Mouse (Mus musculus): ENCODE results near the gene Aldh3b2. TPM values are rescaled to one million over a fixed set of nuclear protein-coding genes. Genes with fewer than 3 reads are reported as not detected.

Aldh3b2 gene
- polyA plus RNA-seq, 1 experiment from 2014 or later = 0.45 TPM

DNA sequence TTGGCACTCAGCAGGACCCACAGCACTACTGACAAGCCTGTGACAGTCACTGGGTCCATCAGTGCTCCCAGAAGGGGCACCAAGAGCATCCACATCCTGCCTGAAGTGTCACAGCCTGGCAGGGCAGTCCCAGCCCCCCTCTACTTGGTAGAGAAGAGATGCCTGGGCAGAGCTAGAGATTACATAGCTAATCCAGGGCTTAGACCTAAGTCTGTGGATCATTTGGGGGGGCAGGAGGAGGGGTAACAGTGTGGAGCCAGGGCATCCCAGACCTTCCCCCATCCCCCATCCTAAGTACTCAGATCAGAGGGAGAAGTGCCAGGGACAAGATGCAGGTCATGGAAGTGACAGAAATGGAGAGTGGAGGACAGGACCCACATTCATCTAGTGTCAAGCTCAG, 42.7 kb downstream of the Aldh3b2 start:
- Histone ChIP-seq H3K27me3 (no peaks in the 10 kb centered on the region), H3K9me3 (replicated peaks) (no peaks in the 10 kb centered on the region), H3K27ac (peak overlapping the region; percentile 80), H3K4me1 (replicated peaks) (peaks cover 63% of the 10 kb centered on the region), H3K36me3 (peaks cover 12% of the 10 kb centered on the region), H3K4me3 (replicated peaks) (no peak overlapping the region), H3K4me2 (no peak overlapping the region), H3K9ac (peak overlapping the region; percentile 53; the same call in 1 of the 2 replicates)
- ATAC-seq (ENCODE audit: low read depth) (no peak), DNase-seq (no peak)

DNA sequence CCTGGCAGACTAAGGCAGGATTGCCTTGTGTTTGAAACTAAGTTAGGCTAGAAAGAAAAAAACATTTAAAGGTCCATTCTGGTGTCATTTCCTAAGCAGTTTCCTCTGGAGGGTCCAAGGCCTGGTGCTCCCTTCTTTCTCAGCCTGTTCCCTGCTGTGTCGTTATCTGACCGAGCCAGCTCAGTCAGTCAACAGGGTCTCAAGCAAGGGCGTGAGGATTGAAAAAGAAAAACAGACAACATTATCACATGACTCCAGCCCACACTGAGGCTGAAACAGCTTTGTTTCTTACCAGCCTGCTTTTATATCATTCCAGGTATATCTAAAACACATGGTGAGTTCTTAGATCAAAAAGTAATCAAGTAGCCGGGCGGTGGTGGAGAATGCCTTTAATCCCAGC, 43.5 kb downstream of the Aldh3b2 start:
- WGBS (ENCODE audit: insufficient replicate concordance) = 18% methylated on average over 5 of the region's 5 CpGs
- DNase-seq = peak; percentile 51
- H3K9ac ChIP-seq = peak overlapping the region; percentile 53
- no peaks in the 10 kb centered on the region for H3K27me3 ChIP-seq
- no peaks in the 10 kb centered on the region for H3K9me3 ChIP-seq (replicated peaks)
- ATAC-seq (ENCODE audit: low read depth) = peak; percentile 26
- H3K4me3 ChIP-seq (replicated peaks) = no peak overlapping the region
- peaks cover 3% of the 10 kb centered on the region for H3K36me3 ChIP-seq
- H3K27ac ChIP-seq = peak overlapping the region; percentile 80
- H3K4me2 ChIP-seq = peak overlapping the region; percentile 6; the same call in 1 of the 2 replicates
- H3K4me1 ChIP-seq (replicated peaks) = peaks cover 65% of the 10 kb centered on the region

DNA sequence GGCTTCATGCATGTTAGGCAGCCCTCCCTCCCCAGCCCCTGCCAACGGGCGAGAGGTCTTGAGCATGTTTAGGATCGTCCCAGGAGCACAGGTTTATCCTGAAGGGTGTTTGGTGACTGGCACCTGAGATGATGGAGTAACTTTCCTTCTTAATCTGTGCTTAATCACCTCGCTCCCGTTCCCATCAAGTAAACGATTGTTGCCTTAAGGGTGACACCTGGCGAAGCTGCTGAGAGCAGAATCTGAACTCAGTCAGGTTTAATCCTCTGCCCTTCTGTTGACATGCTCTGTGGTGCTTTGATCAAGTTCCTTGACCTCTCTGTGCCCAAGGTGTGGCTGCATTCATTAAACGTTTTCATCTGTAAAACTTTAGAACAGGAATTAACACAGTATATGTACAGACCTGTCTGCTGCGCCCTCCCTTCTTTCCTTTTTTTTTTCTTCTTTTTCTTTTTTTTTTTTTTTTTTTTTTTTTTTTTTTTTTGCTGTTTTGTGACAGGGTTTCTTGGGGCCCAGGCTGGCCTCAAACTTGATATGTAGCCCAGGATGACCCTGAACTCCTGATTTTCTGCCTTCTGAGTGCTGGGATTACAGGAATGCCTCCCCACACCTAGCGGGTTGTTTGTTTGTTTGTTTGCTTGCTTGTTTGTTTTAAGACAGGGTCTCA, 45.9 kb downstream of the Aldh3b2 start:
- DNase-seq (no peak), ATAC-seq (ENCODE audit: low read depth) (no peak)
- WGBS (ENCODE audit: insufficient replicate concordance) = 63% methylated on average over 10 of the region's 10 CpGs
- Histone ChIP-seq H3K9me3 (replicated peaks) (no peaks in the 10 kb centered on the region), H3K4me2 (no peak overlapping the region), H3K36me3 (no peaks in the 10 kb centered on the region), H3K9ac (no peak overlapping the region), H3K4me1 (replicated peaks) (peaks cover 50% of the 10 kb centered on the region), H3K4me3 (replicated peaks) (no peak overlapping the region), H3K27ac (no peak overlapping the region), H3K27me3 (no peaks in the 10 kb centered on the region)

DNA sequence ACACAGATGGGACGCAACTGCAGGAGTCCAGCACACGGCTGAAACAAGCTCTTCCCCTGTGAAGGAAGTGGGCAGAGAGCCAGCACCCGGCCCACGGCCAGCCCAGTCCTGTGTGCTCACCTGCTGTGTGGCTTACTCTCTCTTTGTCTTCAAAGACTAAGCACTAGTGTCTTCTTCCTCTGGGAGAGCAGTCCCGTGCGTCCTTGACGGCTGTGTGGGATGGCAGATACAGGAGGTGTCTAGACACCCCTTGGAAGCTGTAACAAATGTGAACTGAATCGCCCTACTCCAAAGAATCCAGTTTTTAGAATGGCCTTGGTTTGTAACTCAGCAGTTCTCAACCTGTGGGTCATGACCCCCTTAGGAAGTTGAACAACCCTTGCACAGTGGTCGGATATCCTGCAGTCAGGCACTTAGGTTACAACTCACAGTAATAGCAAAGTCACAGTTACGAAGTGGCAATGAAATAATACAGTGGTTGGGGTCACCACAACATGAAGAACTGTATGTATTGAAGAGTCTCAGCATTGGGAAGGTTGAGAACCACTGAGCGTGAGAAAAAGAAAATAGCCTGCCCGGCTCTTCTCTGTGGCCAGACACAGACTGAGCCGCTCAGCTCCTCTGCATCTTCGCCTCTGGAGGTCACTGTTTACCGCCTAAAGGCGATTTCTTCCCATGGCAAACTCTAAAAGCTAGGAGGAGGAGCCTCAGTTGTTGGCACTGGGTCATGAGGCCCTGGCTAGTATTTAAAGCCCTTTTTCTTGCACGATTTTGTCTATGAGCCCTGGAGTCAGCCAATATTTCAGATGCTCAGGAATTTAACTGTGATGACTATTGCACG, 46.8 kb downstream of the Aldh3b2 start:
- H3K4me3 ChIP-seq (replicated peaks) = no peak overlapping the region
- peaks cover 41% of the 10 kb centered on the region for H3K4me1 ChIP-seq (replicated peaks)
- 34% methylated on average over 18 of the region's 18 CpGs for WGBS (ENCODE audit: insufficient replicate concordance)
- DNase-seq (peak; percentile 61), ATAC-seq (ENCODE audit: low read depth) (peak; percentile 71)
- H3K9ac ChIP-seq = peak overlapping the region; percentile 7; the same call in 1 of the 2 replicates
- H3K36me3 ChIP-seq = no peaks in the 10 kb centered on the region
- H3K4me2 ChIP-seq = no peak overlapping the region; the same call in 1 of the 2 replicates
- peak overlapping the region; percentile 37 for H3K27ac ChIP-seq
- no peaks in the 10 kb centered on the region for H3K9me3 ChIP-seq (replicated peaks)
- H3K27me3 ChIP-seq = no peaks in the 10 kb centered on the region

DNA sequence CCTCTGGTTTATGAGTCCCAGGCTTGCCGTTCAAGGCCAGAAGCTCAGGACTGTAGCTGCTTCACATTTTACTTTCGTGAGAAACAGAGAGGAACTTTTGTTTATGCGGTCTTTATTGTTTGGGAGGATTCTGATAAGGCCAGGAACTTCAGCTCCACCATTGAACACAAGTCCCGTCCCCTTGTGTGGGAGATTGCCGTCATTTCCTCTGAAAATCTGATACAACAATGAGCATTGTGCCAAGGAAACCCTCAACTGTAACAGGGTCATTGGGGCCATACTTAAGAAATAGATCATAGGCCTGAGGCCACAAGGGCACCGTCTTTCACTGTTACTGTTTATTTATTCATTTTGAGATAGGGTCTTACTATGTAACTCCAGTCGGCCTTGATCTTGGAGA, 51.1 kb downstream of the Aldh3b2 start:
- H3K9ac ChIP-seq = no peak overlapping the region
- H3K9me3 ChIP-seq (replicated peaks) = peaks cover 14% of the 10 kb centered on the region
- H3K36me3 ChIP-seq = no peaks in the 10 kb centered on the region
- no peak for DNase-seq
- WGBS (ENCODE audit: insufficient replicate concordance) = 52% methylated on average over 7 of the region's 7 CpGs
- ATAC-seq (ENCODE audit: low read depth) = no peak
- H3K27ac ChIP-seq = no peak overlapping the region
- no peaks in the 10 kb centered on the region for H3K27me3 ChIP-seq
- H3K4me2 ChIP-seq = no peak overlapping the region
- no peak overlapping the region for H3K4me3 ChIP-seq (replicated peaks)
- peaks cover 16% of the 10 kb centered on the region for H3K4me1 ChIP-seq (replicated peaks)

DNA sequence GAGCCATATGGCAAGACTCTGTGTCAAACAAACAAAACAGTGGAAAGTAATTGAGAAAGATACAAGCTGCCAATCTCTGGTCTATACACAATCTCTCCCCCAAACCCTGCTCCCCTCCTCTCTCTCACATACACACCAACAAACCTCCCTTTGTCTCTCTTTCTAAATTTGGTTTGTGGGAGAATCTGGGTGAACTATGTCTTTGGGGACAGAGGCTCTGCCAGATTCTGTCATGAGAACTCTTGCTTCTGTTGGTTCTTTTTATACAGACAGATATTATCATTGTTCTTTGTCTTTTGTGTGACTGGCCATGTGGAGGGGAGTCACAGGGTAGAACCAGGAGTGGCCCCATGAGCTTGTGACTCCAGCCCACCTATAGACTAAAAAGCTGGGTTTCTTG, 55.4 kb downstream of the Aldh3b2 start:
- no peak overlapping the region for H3K9ac ChIP-seq
- ATAC-seq (ENCODE audit: low read depth) (no peak), DNase-seq (no peak)
- H3K27ac ChIP-seq = no peak overlapping the region
- H3K27me3 ChIP-seq = no peaks in the 10 kb centered on the region
- no peaks in the 10 kb centered on the region for H3K36me3 ChIP-seq
- no peak overlapping the region for H3K4me3 ChIP-seq (replicated peaks)
- H3K4me2 ChIP-seq = no peak overlapping the region
- peaks cover 14% of the 10 kb centered on the region for H3K9me3 ChIP-seq (replicated peaks)
- peaks cover 7% of the 10 kb centered on the region; the same call in 1 of the 2 replicates for H3K4me1 ChIP-seq (replicated peaks)

Other genes with a start within 250 kb of the Aldh3b2 start
- 6.5 and 8.9 TPM in 2 replicates for gene Kmt5b, start 204.9 kb upstream of the Aldh3b2 start, polyA plus RNA-seq (2015; fragmentation: Nextera tagmentation; extraction: Ambion mirVana)
- gene Chka, start 120.6 kb upstream of the Aldh3b2 start, polyA plus RNA-seq (2015; fragmentation: Nextera tagmentation; extraction: Ambion mirVana) = 15.8 and 18.6 TPM in 2 replicates
- 18.0 and 18.8 TPM in 2 replicates for gene Tcirg1, start 65.2 kb upstream of the Aldh3b2 start, polyA plus RNA-seq (2015; fragmentation: Nextera tagmentation; extraction: Ambion mirVana)
- 189 and 217 TPM in 2 replicates for gene Ndufs8, start 59.6 kb upstream of the Aldh3b2 start, polyA plus RNA-seq (2015; fragmentation: Nextera tagmentation; extraction: Ambion mirVana)
- gene Aldh3b1, start 42.5 kb upstream of the Aldh3b2 start, polyA plus RNA-seq (2015; fragmentation: Nextera tagmentation; extraction: Ambion mirVana) = 3.3 and 3.7 TPM in 2 replicates
- 17.6 and 18.3 TPM in 2 replicates for gene Unc93b1, start 37.1 kb upstream of the Aldh3b2 start, polyA plus RNA-seq (2015; fragmentation: Nextera tagmentation; extraction: Ambion mirVana)
- not detected in 2 replicates for gene Aldh3b3, start 13.7 kb upstream of the Aldh3b2 start, polyA plus RNA-seq (2015; fragmentation: Nextera tagmentation; extraction: Ambion mirVana)
- gene Acy3, start 14.2 kb downstream of the Aldh3b2 start, polyA plus RNA-seq (2015; fragmentation: Nextera tagmentation; extraction: Ambion mirVana) = 9.5 and 10.2 TPM in 2 replicates
- 0.47 and 0.54 TPM in 2 replicates for gene Tbx10, start 20.4 kb downstream of the Aldh3b2 start, polyA plus RNA-seq (2015; fragmentation: Nextera tagmentation; extraction: Ambion mirVana)
- gene Nudt8, start 28.3 kb downstream of the Aldh3b2 start, polyA plus RNA-seq (2015; fragmentation: Nextera tagmentation; extraction: Ambion mirVana) = 13.8 and 15.9 TPM in 2 replicates
- gene Gm49405, start 28.3 kb downstream of the Aldh3b2 start, polyA plus RNA-seq (2015; fragmentation: Nextera tagmentation; extraction: Ambion mirVana) = 0.55 and 0.59 TPM in 2 replicates
- gene Doc2g, start 31.0 kb downstream of the Aldh3b2 start, polyA plus RNA-seq (2015; fragmentation: Nextera tagmentation; extraction: Ambion mirVana) = 0.80 and 0.82 TPM in 2 replicates
- 171 and 174 TPM in 2 replicates for gene Ndufv1, start 40.5 kb downstream of the Aldh3b2 start, polyA plus RNA-seq (2015; fragmentation: Nextera tagmentation; extraction: Ambion mirVana)
- gene Gstp1, start 65.7 kb downstream of the Aldh3b2 start, polyA plus RNA-seq (2015; fragmentation: Nextera tagmentation; extraction: Ambion mirVana) = 629 and 652 TPM in 2 replicates
- gene Gstp2, start 73.7 kb downstream of the Aldh3b2 start, polyA plus RNA-seq (2015; fragmentation: Nextera tagmentation; extraction: Ambion mirVana) = 7.7 and 11.2 TPM in 2 replicates
- gene Gstp3, start 87.2 kb downstream of the Aldh3b2 start, polyA plus RNA-seq (2015; fragmentation: Nextera tagmentation; extraction: Ambion mirVana) = 28.0 and 28.3 TPM in 2 replicates
- 0.43 and 0.67 TPM in 2 replicates for gene Cabp2, start 109.2 kb downstream of the Aldh3b2 start, polyA plus RNA-seq (2015; fragmentation: Nextera tagmentation; extraction: Ambion mirVana)
- 94.3 and 94.7 TPM in 2 replicates for gene Cdk2ap2, start 124.9 kb downstream of the Aldh3b2 start, polyA plus RNA-seq (2015; fragmentation: Nextera tagmentation; extraction: Ambion mirVana)
- gene Pitpnm1, start 127.7 kb downstream of the Aldh3b2 start, polyA plus RNA-seq (2015; fragmentation: Nextera tagmentation; extraction: Ambion mirVana) = 2.8 and 3.1 TPM in 2 replicates
- 37.7 and 38.9 TPM in 2 replicates for gene Aip, start 153.5 kb downstream of the Aldh3b2 start, polyA plus RNA-seq (2015; fragmentation: Nextera tagmentation; extraction: Ambion mirVana)
- 0.02 TPM in 1 of 2 replicates, not detected in the other for gene Gpr152, start 167.5 kb downstream of the Aldh3b2 start, polyA plus RNA-seq (2015; fragmentation: Nextera tagmentation; extraction: Ambion mirVana)
- 0.07 and 0.13 TPM in 2 replicates for gene Cabp4, start 171.7 kb downstream of the Aldh3b2 start, polyA plus RNA-seq (2015; fragmentation: Nextera tagmentation; extraction: Ambion mirVana)
- gene Coro1b, start 176.3 kb downstream of the Aldh3b2 start, polyA plus RNA-seq (2015; fragmentation: Nextera tagmentation; extraction: Ambion mirVana) = 70.7 and 72.6 TPM in 2 replicates
- gene Ptprcap, start 181.3 kb downstream of the Aldh3b2 start, polyA plus RNA-seq (2015; fragmentation: Nextera tagmentation; extraction: Ambion mirVana) = 18.8 and 21.3 TPM in 2 replicates
- 30.0 and 34.2 TPM in 2 replicates for gene Rps6kb2, start 191.0 kb downstream of the Aldh3b2 start, polyA plus RNA-seq (2015; fragmentation: Nextera tagmentation; extraction: Ambion mirVana)
- 0.38 and 0.43 TPM in 2 replicates for gene Carns1, start 203.2 kb downstream of the Aldh3b2 start, polyA plus RNA-seq (2015; fragmentation: Nextera tagmentation; extraction: Ambion mirVana)
- gene Tbc1d10c, start 219.0 kb downstream of the Aldh3b2 start, polyA plus RNA-seq (2015; fragmentation: Nextera tagmentation; extraction: Ambion mirVana) = 3.7 TPM in 2 replicates
- 517 and 527 TPM in 2 replicates for gene Ppp1ca, start 219.7 kb downstream of the Aldh3b2 start, polyA plus RNA-seq (2015; fragmentation: Nextera tagmentation; extraction: Ambion mirVana)
- 17.4 and 20.7 TPM in 2 replicates for gene Rad9a, start 229.3 kb downstream of the Aldh3b2 start, polyA plus RNA-seq (2015; fragmentation: Nextera tagmentation; extraction: Ambion mirVana)
- gene Clcf1, start 241.9 kb downstream of the Aldh3b2 start, polyA plus RNA-seq (2015; fragmentation: Nextera tagmentation; extraction: Ambion mirVana) = 0.35 and 0.46 TPM in 2 replicates
- gene AC109138.7, start 242.0 kb downstream of the Aldh3b2 start, polyA plus RNA-seq (2015; fragmentation: Nextera tagmentation; extraction: Ambion mirVana) = not detected in 2 replicates